Mouse (Mus musculus): ENCODE data around the gene Zfp938.

Zfp938 gene

DNA sequence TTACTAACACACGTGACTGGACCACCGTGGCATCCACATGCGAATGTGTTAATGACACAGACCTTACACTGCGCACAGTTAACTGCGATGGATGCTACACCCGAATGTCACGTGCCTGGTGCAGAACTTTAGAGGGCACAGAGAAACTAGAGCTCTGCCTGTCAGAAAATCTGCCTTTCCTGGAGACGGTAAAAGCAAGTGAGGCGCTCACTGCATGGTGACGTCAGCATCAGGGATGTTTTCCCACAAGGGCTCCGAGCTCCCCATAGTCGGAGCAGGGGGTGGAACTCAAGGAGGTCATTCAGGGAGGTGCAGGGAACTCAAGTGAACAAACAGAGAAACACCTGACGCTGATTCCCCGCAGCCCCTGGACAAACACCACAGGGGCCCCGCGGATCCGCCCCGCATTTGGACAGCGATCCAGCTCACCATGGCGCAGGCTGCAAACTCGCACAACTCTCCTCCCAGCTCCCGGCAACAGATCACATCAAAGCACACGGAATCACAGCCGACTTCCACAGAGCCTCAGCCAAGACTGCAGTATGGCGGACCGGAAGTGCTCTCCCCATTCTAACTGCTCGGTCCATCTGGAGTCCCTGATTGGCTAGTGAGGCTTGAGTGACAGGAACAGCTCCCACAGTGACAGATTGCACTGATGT is at the start of gene Zfp938:
Gene Zfp938 (minus strand): TSS at position 539 of the 659 bp plus-strand sequence.
- peak; percentile 86 for DNase-seq

DNA sequence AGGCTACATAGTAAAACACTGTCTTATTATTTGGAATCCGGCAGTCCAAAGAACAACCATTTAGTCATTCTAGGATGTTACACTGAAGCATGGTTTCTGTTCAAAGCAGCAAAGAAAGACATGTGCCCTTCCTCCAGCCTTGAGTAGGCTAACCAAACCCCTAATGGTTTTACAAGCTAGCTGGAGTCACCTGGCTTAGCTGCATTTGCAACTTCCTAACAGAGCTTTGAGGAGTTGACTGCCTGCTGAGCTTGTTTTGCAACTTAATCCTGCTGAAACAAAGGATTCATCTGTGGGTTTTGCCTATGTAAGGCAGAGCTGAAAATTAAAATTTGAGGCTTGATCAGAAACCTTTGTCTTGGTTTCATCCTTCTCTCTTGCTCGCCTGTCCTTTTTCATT is 16.3 kb upstream of the Zfp938 start:
- no peak for DNase-seq

DNA sequence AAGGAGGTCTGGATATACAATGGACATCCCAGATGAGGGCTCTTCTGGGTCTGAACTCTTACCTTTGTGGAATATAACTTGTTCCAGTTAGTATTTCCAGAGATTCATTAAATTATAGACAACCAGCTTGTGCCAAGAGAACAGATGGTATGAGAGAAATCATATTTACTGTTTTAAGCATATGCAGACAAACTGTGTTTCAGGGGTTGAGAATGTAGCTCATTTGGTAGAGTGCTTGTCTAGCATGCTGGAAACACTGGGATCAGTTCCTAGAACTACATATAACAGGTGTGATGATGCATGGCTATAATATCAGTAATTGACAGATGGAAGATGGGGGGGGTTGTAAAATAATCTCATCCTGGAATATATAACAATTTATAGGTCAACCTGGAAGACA is 3.9 kb upstream of the Zfp938 start:
- no peak for DNase-seq

DNA sequence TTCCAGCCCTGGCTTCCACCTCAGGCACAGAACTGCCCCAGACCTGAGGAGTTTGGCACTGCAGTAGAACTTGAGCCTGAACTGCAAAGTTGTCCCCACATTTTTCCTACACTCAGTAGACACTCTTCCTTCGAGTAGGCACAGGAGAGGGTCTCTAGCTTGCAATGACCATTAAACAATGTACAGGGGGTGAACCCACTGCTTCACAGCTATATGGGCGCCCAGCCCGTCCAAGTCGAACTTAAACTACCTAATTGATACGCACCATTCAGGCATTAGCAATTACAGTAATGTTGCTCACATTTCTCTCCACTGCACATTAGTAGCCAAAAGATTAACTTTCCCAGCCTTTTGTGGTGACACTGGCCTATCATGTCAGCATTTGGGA is 315 bp upstream of the Zfp938 start:
- DNase-seq, result no peak

DNA sequence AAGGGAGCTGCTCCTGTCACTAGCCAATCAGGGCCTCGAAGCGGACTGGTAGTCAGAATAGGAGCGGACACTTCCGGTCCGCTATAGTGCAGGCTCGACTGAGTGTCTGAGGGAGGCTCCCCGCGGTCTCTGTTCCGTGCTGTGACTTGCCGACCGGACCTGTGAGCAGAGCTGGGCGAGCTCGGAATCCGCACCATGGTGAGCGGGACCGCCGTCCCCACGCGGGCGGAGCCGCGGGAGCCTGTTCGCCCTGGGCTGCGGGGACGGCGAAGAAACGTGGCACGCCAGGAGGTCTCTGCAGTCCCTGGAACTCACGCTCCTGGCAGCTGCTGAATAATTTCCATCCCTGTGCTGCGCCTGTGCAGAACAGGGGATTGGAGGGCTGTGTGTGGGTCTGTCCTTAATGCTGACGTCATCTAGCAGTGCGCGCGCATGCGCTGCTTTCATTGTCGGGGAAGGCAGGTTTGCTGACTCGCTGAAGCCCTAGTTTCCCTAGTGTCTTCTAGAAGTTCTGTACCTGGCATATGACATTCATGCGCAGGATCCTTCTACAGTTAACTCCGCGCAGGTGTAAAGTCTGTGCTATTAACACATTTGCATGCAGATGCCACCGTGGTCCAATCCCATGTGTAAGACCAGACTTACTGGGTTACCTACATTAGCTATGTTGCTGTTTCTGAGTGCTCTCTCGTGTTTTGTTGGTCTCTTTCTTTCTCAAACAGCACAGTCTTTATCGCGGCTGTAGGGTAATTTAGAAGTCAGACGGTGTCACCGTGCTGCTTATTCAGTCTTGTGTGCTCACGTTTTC is 62.6 kb downstream of the Zfp938 start:
- DNase-seq, result peak; percentile 89

All from kidney, postnatal 10 days (tissue).